Mouse (Mus musculus) cerebellum, adult 2 months (tissue): ENCODE results near the gene Hoxa7. TPM values are rescaled to one million over a fixed set of nuclear protein-coding genes. Genes with fewer than 3 reads are reported as not detected.
A peak's percentile ranks its signal among the peaks of the same experiment; 100 is the strongest.

Experiments
- DNase-seq, 2 experiments: peaks; one replicate each; pipeline ENCODE4 v3.0.0; 2021
- H3K27ac ChIP-seq: fragments of 200-500 bp; 2 replicates; pipeline ENCODE4 v1.5.1; 2012; ENCODE audit warnings: low read length, control low read depth, inconsistent platforms; ENCODE audit not compliant: insufficient read depth
- H3K27me3 ChIP-seq: fragments of 200-500 bp; 2 replicates; pipeline ENCODE4 v1.6.1; 2012; ENCODE audit warnings: inconsistent platforms, mild to moderate bottlenecking, low read length, moderate library complexity; ENCODE audit not compliant: control insufficient read depth, insufficient read depth
- H3K4me1 ChIP-seq: fragments of 200-500 bp; 2 replicates; pipeline ENCODE4 v1.6.1; 2011; ENCODE audit warnings: low read length; ENCODE audit not compliant: control insufficient read depth, insufficient read depth
- H3K4me3 ChIP-seq: fragments of 200-500 bp; replicated peaks from 2 replicates; pipeline ENCODE3; 2011; ENCODE audit warnings: mild to moderate bottlenecking, low read depth, low read length, control low read depth; ENCODE audit not compliant: insufficient read depth
- CTCF ChIP-seq: fragments of 200-500 bp; IDR thresholded peaks from 2 replicates; pipeline ENCODE4 v1.5.1; 2011; ENCODE audit warnings: low read depth, mild to moderate bottlenecking, control low read depth, low read length, moderate library complexity, borderline replicate concordance; ENCODE audit not compliant: insufficient read depth
- POLR2A ChIP-seq: fragments of 200-500 bp; IDR thresholded peaks from 2 replicates; pipeline ENCODE4 v1.6.1; 2011; ENCODE audit warnings: low read length, control low read depth, borderline replicate concordance; ENCODE audit not compliant: insufficient read depth
- WGBS: fragments of 180-500 bp; shearing (Covaris S2); methylation state at CpG from one replicate; pipeline ENCODE4 v1.1.7; 2018; 5-methylcytosine and 5-hydroxymethylcytosine counted together
- polyA plus RNA-seq: library from polyadenylated mRNA; depleted of rRNA; stranded (reverse); fragments of >200 nt; gene quantifications from 2 replicates; pipeline ENCODE4 v1.2.3, GENCODE M21; 2012

Hoxa7 gene
- polyA plus RNA-seq, 1 experiment: 0.07 TPM

- H3K4me1 ChIP-seq: no peaks in the 10 kb centered on the region
- no peak overlapping the region for H3K4me3 ChIP-seq
Observed at GRCm38 (mm10) chr6:52191860-52192550, 29.6 kb downstream of the Hoxa7 start.

GRCm38 (mm10) chr6:52190906-52191810 is 30.5 kb downstream of the Hoxa7 start, which contains the start of gene Hoxa4:
Hoxa4 (minus strand) TSS chr6:52191753.
- Histone ChIP-seq H3K4me1 (no peaks in the 10 kb centered on the region), H3K27me3 (peaks cover 17% of the 10 kb centered on the region; the same call in 1 of the 2 replicates), H3K4me3 (no peak within 1 kb of the TSS), H3K27ac (no peak within 1 kb of the TSS)
- TF ChIP-seq CTCF: no peak
- TF ChIP-seq POLR2A: no peak
- 2% methylated on average over 75 of the region's 102 CpGs for WGBS
- DNase-seq: no peak

More at GRCm38 (mm10) chr6:52191860-52192550, 29.6 kb downstream of the Hoxa7 start:
- no peak overlapping the region for H3K27ac ChIP-seq
- no peak for TF ChIP-seq CTCF
- TF ChIP-seq POLR2A: no peak
- peak in 1 of 2 experiments; percentile 12 for DNase-seq
- 2% methylated on average over 49 of the region's 55 CpGs for WGBS
- peaks cover 17% of the 10 kb centered on the region; the same call in 1 of the 2 replicates for H3K27me3 ChIP-seq

GRCm38 (mm10) chr6:52190410-52190809 is 31.2 kb downstream of the Hoxa7 start:
- peaks cover 18% of the 10 kb centered on the region; the same call in 1 of the 2 replicates for H3K27me3 ChIP-seq
- no peak overlapping the region for H3K27ac ChIP-seq
- H3K4me1 ChIP-seq: no peaks in the 10 kb centered on the region
- no peak for DNase-seq
- 3% methylated on average over 23 of the region's 23 CpGs for WGBS
- no peak overlapping the region for H3K4me3 ChIP-seq
- no peak for TF ChIP-seq CTCF

- Histone ChIP-seq H3K27me3 (peaks cover 19% of the 10 kb centered on the region; the same call in 1 of the 2 replicates), H3K27ac (no peak overlapping the region), H3K4me1 (no peaks in the 10 kb centered on the region), H3K4me3 (no peak overlapping the region)
- no peak for TF ChIP-seq POLR2A
- TF ChIP-seq CTCF: no peak
- 9% methylated on average over 8 of the region's 8 CpGs for WGBS
- DNase-seq: no peak
Observed at GRCm38 (mm10) chr6:52189909-52190308, 31.7 kb downstream of the Hoxa7 start.

- Histone ChIP-seq H3K4me3 (no peak overlapping the region), H3K27ac (no peak overlapping the region), H3K27me3 (peaks cover 19% of the 10 kb centered on the region; the same call in 1 of the 2 replicates), H3K4me1 (no peaks in the 10 kb centered on the region)
- DNase-seq: no peak
- no peak for TF ChIP-seq POLR2A
- TF ChIP-seq CTCF: no peak
- WGBS: 14% methylated on average over 5 of the region's 5 CpGs
Observed at GRCm38 (mm10) chr6:52189172-52189591, 32.5 kb downstream of the Hoxa7 start.

DNA sequence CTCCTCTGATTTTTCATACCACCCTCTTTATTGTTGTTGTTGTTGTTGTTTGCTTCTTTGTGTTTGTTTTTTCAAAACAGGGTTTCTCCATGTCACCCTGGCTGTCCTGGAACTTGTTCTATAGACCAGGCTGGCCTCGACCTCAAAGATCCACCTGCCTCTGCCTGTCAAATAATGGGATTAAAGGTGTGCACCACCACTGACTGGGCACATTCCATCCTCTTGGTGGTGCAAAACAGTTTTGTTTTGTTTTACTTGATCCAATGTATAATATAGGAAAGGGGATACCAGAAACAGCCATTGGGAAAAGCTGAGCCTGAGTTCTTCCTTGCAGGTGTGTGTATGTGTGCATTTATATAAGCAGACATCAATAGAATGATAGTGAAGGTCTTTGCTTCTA is 35.2 kb downstream of the Hoxa7 start:
- peaks cover 14% of the 10 kb centered on the region; the same call in 1 of the 2 replicates for H3K27me3 ChIP-seq
- TF ChIP-seq POLR2A (no peak), CTCF (no peak)
- H3K4me1 ChIP-seq: no peaks in the 10 kb centered on the region
- no peak for DNase-seq
- 11% methylated on average over 1 of the region's 1 CpGs for whole genome bisulfite sequencing
- H3K27ac ChIP-seq: no peak overlapping the region
- no peak overlapping the region for H3K4me3 ChIP-seq

DNA sequence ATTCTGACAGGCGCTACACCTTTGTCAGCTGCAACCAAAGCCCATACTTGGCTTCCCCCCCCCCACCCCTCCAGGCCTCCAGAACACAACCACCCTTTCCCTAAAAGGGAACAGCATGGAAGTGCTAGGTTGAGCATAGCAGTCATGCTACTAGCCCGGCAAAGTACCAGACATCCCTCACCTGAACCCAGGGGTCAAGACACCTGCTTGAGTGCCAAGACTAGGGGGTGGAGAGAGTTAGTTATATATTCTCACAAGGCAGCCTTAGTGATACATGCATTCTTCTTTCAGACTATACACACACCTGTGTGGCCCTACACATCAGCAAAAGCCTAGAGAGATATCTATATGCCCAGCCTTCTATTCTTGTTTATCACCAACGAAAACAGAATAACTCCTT is 35.8 kb downstream of the Hoxa7 start:
- 10% methylated on average over 3 of the region's 3 CpGs for WGBS
- Histone ChIP-seq H3K4me3 (no peak overlapping the region), H3K4me1 (no peaks in the 10 kb centered on the region), H3K27ac (no peak overlapping the region), H3K27me3 (peaks cover 7% of the 10 kb centered on the region; the same call in 1 of the 2 replicates)
- TF ChIP-seq CTCF: no peak
- TF ChIP-seq POLR2A: no peak
- no peak for DNase-seq
